Mouse (Mus musculus) spleen, postnatal 4 days (tissue): ENCODE results near the gene Fibcd1.

Source experiments
- DNase-seq, 2 experiments: peaks; one replicate each; pipeline ENCODE4 v3.0.0; 2022; ENCODE audit warnings: low spot score in 2 of 2

Fibcd1 gene

GRCm38 (mm10) chr2:31811086-31811958, 34.5 kb downstream of the Fibcd1 start:
- DNase-seq, result no peak

- DNase-seq, result no peak
Observed at GRCm38 (mm10) chr2:31810444-31810843, 35.4 kb downstream of the Fibcd1 start, which contains the start of gene Qrfp. Gene Qrfp (minus strand): TSS chr2:31810580.

GRCm38 (mm10) chr2:31809358-31809740, 36.5 kb downstream of the Fibcd1 start:
- DNase-seq, result no peak

- no peak for DNase-seq
Observed at GRCm38 (mm10) chr2:31808410-31809357, 37.1 kb downstream of the Fibcd1 start.

- no peak for DNase-seq
Observed at GRCm38 (mm10) chr2:31806639-31807382, 39.0 kb downstream of the Fibcd1 start.

- no peak for DNase-seq
Observed at GRCm38 (mm10) chr2:31803480-31803879, 42.3 kb downstream of the Fibcd1 start.

GRCm38 (mm10) chr2:31802811-31803210, 43.0 kb downstream of the Fibcd1 start:
- no peak for DNase-seq

GRCm38 (mm10) chr2:31801416-31801815, 44.4 kb downstream of the Fibcd1 start:
- DNase-seq, result no peak

GRCm38 (mm10) chr2:31796943-31797342, 48.9 kb downstream of the Fibcd1 start:
- no peak for DNase-seq

- DNase-seq, result no peak
Observed at GRCm38 (mm10) chr2:31792611-31793010, 53.2 kb downstream of the Fibcd1 start.

GRCm38 (mm10) chr2:31791260-31791659, 54.5 kb downstream of the Fibcd1 start:
- no peak for DNase-seq

- no peak for DNase-seq
Observed at GRCm38 (mm10) chr2:31790728-31791251, 55.0 kb downstream of the Fibcd1 start.

- DNase-seq, result no peak
Observed at GRCm38 (mm10) chr2:31789215-31789614, 56.6 kb downstream of the Fibcd1 start.

- no peak for DNase-seq
Observed at GRCm38 (mm10) chr2:31788227-31788626, 57.6 kb downstream of the Fibcd1 start.

GRCm38 (mm10) chr2:31787029-31787428, 58.8 kb downstream of the Fibcd1 start:
- DNase-seq, result peak; percentile 72 to 92

- DNase-seq, result peak; percentile 71 to 83
Observed at GRCm38 (mm10) chr2:31785074-31785473, 60.7 kb downstream of the Fibcd1 start.

GRCm38 (mm10) chr2:31782958-31783602, 62.7 kb downstream of the Fibcd1 start:
- DNase-seq, result no peak

GRCm38 (mm10) chr2:31779258-31779657, 66.5 kb downstream of the Fibcd1 start:
- no peak for DNase-seq

- DNase-seq, result no peak
Observed at GRCm38 (mm10) chr2:31776479-31776878, 69.3 kb downstream of the Fibcd1 start.

- peak in 1 of 2 experiments; percentile 36 for DNase-seq
Observed at GRCm38 (mm10) chr2:31770781-31771441, 74.9 kb downstream of the Fibcd1 start.
